Mouse (Mus musculus) lung, adult 2 months (tissue): ENCODE data around the gene Rreb1.

ENCODE experiments used
- CTCF ChIP-seq: fragments of 200-500 bp; IDR thresholded peaks from 2 replicates; pipeline ENCODE4 v1.5.1; 2011; ENCODE audit warnings: mild to moderate bottlenecking, low read length, control low read depth; ENCODE audit not compliant: insufficient read depth
- POLR2A ChIP-seq: fragments of 200-500 bp; IDR thresholded peaks from 2 replicates; pipeline ENCODE4 v1.6.1; 2011; ENCODE audit warnings: low read depth, mild to moderate bottlenecking, control low read depth, low read length, borderline replicate concordance; ENCODE audit errors: extremely low read depth

DNA sequence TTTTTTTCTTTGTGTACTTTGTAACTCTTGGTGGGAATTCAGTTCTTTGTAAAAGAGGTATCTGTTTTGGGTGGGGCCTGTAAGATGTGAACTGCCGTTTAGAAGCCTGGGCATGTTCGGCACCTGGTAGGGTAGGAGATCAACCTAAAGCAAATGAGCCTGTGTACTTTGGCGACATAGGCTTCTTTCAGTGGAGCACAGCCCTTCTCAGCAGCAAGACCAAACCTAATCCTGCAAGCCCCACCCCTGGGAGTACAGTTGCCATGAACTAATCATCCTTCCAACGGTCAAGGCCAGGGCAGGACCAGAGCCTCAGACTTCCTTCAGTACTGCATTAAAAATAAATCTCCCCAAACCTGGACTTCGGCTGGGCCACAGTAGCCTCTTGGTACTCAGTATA, 101.4 kb downstream of the Rreb1 start:
- TF ChIP-seq POLR2A (no peak), CTCF (no peak)
